Mouse (Mus musculus): ENCODE data around the gene Suclg1.

DNA sequence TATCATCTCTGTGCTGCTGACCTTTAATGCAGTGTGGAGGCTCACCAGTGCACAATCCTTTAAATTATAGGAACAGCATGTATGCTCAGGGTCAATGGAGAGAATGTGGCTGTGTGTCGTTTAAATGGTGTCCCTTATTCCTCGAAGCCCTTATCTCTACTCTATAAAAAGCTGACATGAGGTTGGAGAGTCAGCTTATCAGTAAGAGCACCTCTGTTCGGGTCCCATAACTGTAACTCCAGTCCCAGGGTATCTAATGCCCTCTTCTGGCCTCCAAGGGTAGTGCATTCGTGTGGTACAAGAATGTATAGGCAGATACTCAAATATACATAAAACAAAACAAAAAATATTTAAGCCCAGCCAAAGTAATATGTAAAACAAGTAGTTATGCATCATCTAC, 43.2 kb upstream of the Suclg1 start:
- TF ChIP-seq CTCF (IDR thresholded peaks at IDR 0.05; ENCODE audit: low read depth, low read length): no peak
- no peak for TF ChIP-seq POLR2A (IDR thresholded peaks at IDR 0.05; ENCODE audit: borderline replicate concordance, low read depth, low read length)
